Mouse (Mus musculus): Measurements from ENCODE around the gene Tex12. TPM values are rescaled to one million over a fixed set of nuclear protein-coding genes. Genes with fewer than 3 reads are reported as not detected.

Tex12 gene
- polyA plus RNA-seq (2014; fragmentation: Illumina TruSeq; extraction: RNeasy Lipid Tissue Mini Kit (QIAGEN cat#74804)), result 2.1 TPM

GRCm38 (mm10) chr9:50561145-50561917 lies at the start of gene Tex12:
Gene Tex12 (minus strand): TSS chr9:50561325.

GRCm38 (mm10) chr9:50603189-50603997 lies 42.3 kb upstream of the Tex12 start, which contains the start of the genes Sdhd and Timm8b:
Gene Sdhd (minus strand): TSS chr9:50603812.
Gene Timm8b (plus strand): TSS chr9:50603910.

DNA sequence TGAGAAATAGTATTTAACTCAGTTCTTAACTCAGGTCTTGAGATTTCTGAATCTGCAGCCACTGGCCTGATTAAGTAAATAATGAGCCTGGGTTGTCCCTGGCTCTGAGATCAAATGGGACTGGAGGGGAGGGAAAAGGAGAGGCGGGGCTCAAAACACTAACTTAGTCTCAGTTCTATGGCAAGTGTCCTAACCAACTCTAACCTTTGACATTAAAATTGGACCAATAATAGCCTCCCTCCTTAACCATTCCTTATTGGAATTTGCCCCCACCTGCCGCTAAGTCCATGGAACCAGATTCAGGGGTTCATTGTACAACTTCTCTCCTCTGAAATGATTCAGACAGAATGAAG lies 6.1 kb downstream of the Tex12 start, which contains the start of gene Bco2:
Bco2 (minus strand) TSS at position 88 of the 353 bp plus-strand sequence.

DNA sequence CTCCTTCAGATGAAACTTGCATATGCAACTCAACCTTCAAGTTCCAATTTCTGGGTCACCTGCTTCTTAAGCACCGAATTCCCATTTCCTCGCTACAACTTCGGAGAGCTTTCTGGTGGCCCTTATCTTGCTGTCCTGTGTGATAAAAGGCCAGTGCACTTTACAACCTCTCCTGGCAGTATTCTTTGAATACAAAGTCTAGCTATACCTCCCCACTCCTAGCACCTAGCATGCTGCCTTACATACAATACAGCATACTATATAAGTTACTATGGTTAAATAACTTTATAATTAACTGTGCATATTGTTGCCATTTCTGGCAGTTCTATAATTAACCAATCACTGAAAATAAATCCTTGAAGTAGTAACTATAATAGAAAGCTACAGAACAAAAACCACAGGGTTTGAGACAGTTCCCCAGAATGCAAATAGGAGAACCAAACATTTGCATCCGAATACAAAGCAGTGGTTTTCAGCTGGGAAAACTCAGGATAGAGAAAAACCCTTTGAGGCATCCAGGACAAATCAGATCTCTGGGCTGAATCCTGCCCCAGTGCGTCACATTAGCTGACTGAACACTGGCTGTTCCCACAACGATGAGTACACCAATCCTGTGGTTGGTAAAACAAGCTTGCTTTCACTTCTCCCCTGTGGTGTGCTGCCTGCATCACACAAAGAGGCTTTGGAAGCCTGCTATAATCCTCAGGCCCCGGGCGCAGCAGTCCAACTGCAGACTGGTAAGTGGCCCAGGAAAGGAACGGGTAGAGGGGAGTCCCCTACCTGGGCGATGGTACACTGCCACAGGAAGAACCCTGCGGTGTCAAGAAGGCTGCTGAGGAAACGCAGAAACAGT lies 6.7 kb downstream of the Tex12 start, which contains the start of gene Il18:
Il18 (plus strand) TSS at position 587 of the 853 bp plus-strand sequence.

GRCm38 (mm10) chr9:50528293-50528892 lies 32.7 kb downstream of the Tex12 start, which contains the start of gene Pts:
Gene Pts (minus strand): TSS chr9:50528724.

Other genes starting within 250 kb of the Tex12 start
- 272 TPM for gene Rpl10-ps3, start 216.4 kb downstream of the Tex12 start, polyA plus RNA-seq (2014; fragmentation: Illumina TruSeq; extraction: RNeasy Lipid Tissue Mini Kit (QIAGEN cat#74804))
- 147 TPM for gene Plet1, start 66.8 kb downstream of the Tex12 start, polyA plus RNA-seq (2014; fragmentation: Illumina TruSeq; extraction: RNeasy Lipid Tissue Mini Kit (QIAGEN cat#74804))
- gene Pts, start 32.6 kb downstream of the Tex12 start, polyA plus RNA-seq (2014; fragmentation: Illumina TruSeq; extraction: RNeasy Lipid Tissue Mini Kit (QIAGEN cat#74804)), result 124 TPM
- gene Il18, start 6.5 kb downstream of the Tex12 start, polyA plus RNA-seq (2014; fragmentation: Illumina TruSeq; extraction: RNeasy Lipid Tissue Mini Kit (QIAGEN cat#74804)), result 65.9 TPM
- 4.8 TPM for gene Bco2, start 6.1 kb downstream of the Tex12 start, polyA plus RNA-seq (2014; fragmentation: Illumina TruSeq; extraction: RNeasy Lipid Tissue Mini Kit (QIAGEN cat#74804))
- gene Sdhd, start 42.5 kb upstream of the Tex12 start, polyA plus RNA-seq (2014; fragmentation: Illumina TruSeq; extraction: RNeasy Lipid Tissue Mini Kit (QIAGEN cat#74804)), result 137 TPM
- 85.1 TPM for gene Timm8b, start 42.6 kb upstream of the Tex12 start, polyA plus RNA-seq (2014; fragmentation: Illumina TruSeq; extraction: RNeasy Lipid Tissue Mini Kit (QIAGEN cat#74804))
- gene Pih1d2, start 56.0 kb upstream of the Tex12 start, polyA plus RNA-seq (2014; fragmentation: Illumina TruSeq; extraction: RNeasy Lipid Tissue Mini Kit (QIAGEN cat#74804)), result 10.3 TPM
- gene Nkapd1, start 56.1 kb upstream of the Tex12 start, polyA plus RNA-seq (2014; fragmentation: Illumina TruSeq; extraction: RNeasy Lipid Tissue Mini Kit (QIAGEN cat#74804)), result 157 TPM
- 84.0 TPM for gene Dlat, start 98.5 kb upstream of the Tex12 start, polyA plus RNA-seq (2014; fragmentation: Illumina TruSeq; extraction: RNeasy Lipid Tissue Mini Kit (QIAGEN cat#74804))
- gene Dixdc1, start 178.2 kb upstream of the Tex12 start, polyA plus RNA-seq (2014; fragmentation: Illumina TruSeq; extraction: RNeasy Lipid Tissue Mini Kit (QIAGEN cat#74804)), result 16.8 TPM
- gene 2310030G06Rik, start 185.2 kb upstream of the Tex12 start, polyA plus RNA-seq (2014; fragmentation: Illumina TruSeq; extraction: RNeasy Lipid Tissue Mini Kit (QIAGEN cat#74804)), result 14.3 TPM
- gene Cryab, start 190.0 kb upstream of the Tex12 start, polyA plus RNA-seq (2014; fragmentation: Illumina TruSeq; extraction: RNeasy Lipid Tissue Mini Kit (QIAGEN cat#74804)), result 6.0 TPM
- not detected for gene Hspb2, start 191.0 kb upstream of the Tex12 start, polyA plus RNA-seq (2014; fragmentation: Illumina TruSeq; extraction: RNeasy Lipid Tissue Mini Kit (QIAGEN cat#74804))
- gene Fdxacb1, start 206.9 kb upstream of the Tex12 start, polyA plus RNA-seq (2014; fragmentation: Illumina TruSeq; extraction: RNeasy Lipid Tissue Mini Kit (QIAGEN cat#74804)), result 5.1 TPM
- gene Alg9, start 213.7 kb upstream of the Tex12 start, polyA plus RNA-seq (2014; fragmentation: Illumina TruSeq; extraction: RNeasy Lipid Tissue Mini Kit (QIAGEN cat#74804)), result 10.7 TPM
- 61.9 TPM for gene 1110032A03Rik, start 214.2 kb upstream of the Tex12 start, polyA plus RNA-seq (2014; fragmentation: Illumina TruSeq; extraction: RNeasy Lipid Tissue Mini Kit (QIAGEN cat#74804))

Measured in ovary, adult 10 weeks (tissue).